Mouse (Mus musculus) hematopoietic multipotent progenitor cell, adult 10-12 weeks (in vitro differentiated cells): ENCODE data around the gene Olfr823. TPM values are rescaled to one million over a fixed set of nuclear protein-coding genes. Genes with fewer than 3 reads are reported as not detected.

Experiments used
- polyA plus RNA-seq: library from polyadenylated mRNA; stranded (reverse); fragments of >175 nt; gene quantifications from 2 replicates; pipeline ENCODE4 v1.2.3, GENCODE M21; 2012; ENCODE audit warnings: low replicate concordance

Olfr823 gene
- polyA plus RNA-seq = not detected in 2 replicates

GRCm38 (mm10) chr10:130115283-130115682 lies at the start of gene Olfr823:
TSS of gene Olfr823 (minus strand) at chr10:130115383.

DNA sequence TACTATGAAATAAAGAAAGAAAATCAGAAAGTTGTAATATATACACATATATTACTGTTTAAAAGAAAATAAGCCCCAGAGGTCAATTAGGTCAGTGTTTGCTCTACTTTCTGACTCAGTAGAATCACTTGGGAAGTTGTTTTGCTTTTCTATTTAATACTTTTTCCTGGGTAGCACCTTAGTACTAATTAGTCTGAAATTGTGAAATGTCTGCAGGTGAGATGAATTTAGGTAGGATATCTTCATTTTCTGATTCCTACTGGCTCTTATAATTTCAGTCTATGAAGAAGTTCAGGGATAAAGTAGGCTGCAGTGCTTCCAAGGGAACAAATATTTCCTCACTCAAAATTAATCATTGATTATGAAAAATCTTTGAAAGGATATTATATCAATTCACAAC lies 14.7 kb upstream of the Olfr823 start, which contains the start of gene Olfr824:
TSS of gene Olfr824 (minus strand) at position 101 of the 400 bp plus-strand sequence.

GRCm38 (mm10) chr10:130070910-130071309 lies 44.3 kb downstream of the Olfr823 start, which contains the start of gene Olfr822:
TSS of gene Olfr822 (plus strand) at chr10:130071210.

Other genes starting within 250 kb of the Olfr823 start
- not detected in 2 replicates for gene Olfr814, start 235.5 kb downstream of the Olfr823 start, polyA plus RNA-seq
- gene Olfr815, start 209.5 kb downstream of the Olfr823 start, polyA plus RNA-seq = not detected in 2 replicates
- gene Olfr816, start 199.8 kb downstream of the Olfr823 start, polyA plus RNA-seq = not detected in 2 replicates
- gene Olfr818, start 166.3 kb downstream of the Olfr823 start, polyA plus RNA-seq = not detected in 2 replicates
- not detected in 2 replicates for gene Olfr819, start 148.1 kb downstream of the Olfr823 start, polyA plus RNA-seq
- not detected in 2 replicates for gene Olfr247, start 139.2 kb downstream of the Olfr823 start, polyA plus RNA-seq
- not detected in 2 replicates for gene Gm10310, start 130.3 kb downstream of the Olfr823 start, polyA plus RNA-seq
- gene Olfr820, start 102.8 kb downstream of the Olfr823 start, polyA plus RNA-seq = not detected in 2 replicates
- not detected in 2 replicates for gene Olfr821, start 85.0 kb downstream of the Olfr823 start, polyA plus RNA-seq
- not detected in 2 replicates for gene Olfr822, start 44.2 kb downstream of the Olfr823 start, polyA plus RNA-seq
- not detected in 2 replicates for gene Olfr824, start 14.6 kb upstream of the Olfr823 start, polyA plus RNA-seq
- gene Olfr825, start 51.4 kb upstream of the Olfr823 start, polyA plus RNA-seq = not detected in 2 replicates
- gene Olfr826, start 68.8 kb upstream of the Olfr823 start, polyA plus RNA-seq = not detected in 2 replicates
- not detected in 2 replicates for gene Olfr827, start 99.0 kb upstream of the Olfr823 start, polyA plus RNA-seq
- 0.03 TPM in 1 of 2 replicates, not detected in the other for gene Neurod4, start 164.9 kb upstream of the Olfr823 start, polyA plus RNA-seq
- gene Tespa1, start 207.5 kb upstream of the Olfr823 start, polyA plus RNA-seq = 5.5 and 7.4 TPM in 2 replicates